Mouse (Mus musculus): ENCODE measurements around the gene Fam83e. TPM values are rescaled to one million over a fixed set of nuclear protein-coding genes. Genes with fewer than 3 reads are reported as not detected.

Gene Fam83e
- polyA plus RNA-seq, 1 experiment from 2014 or later, result 1.0 TPM

GRCm38 (mm10) chr7:45718331-45718730 lies 2.7 kb upstream of the Fam83e start:
- Histone ChIP-seq H3K9ac (peak overlapping the region; percentile 91), H3K9me3 (replicated peaks) (no peaks in the 10 kb centered on the region), H3K4me3 (peak overlapping the region; percentile 87), H3K27me3 (no peaks in the 10 kb centered on the region), H3K4me1 (peaks cover 55% of the 10 kb centered on the region), H3K36me3 (peaks cover 44% of the 10 kb centered on the region), H3K27ac (peak overlapping the region; percentile 90), H3K4me2 (replicated peaks) (peak overlapping the region; percentile 89)
- ATAC-seq (ENCODE audit: low FRiP score), result no peak
- under 1% methylated on average over 20 of the region's 20 CpGs for WGBS

- peaks cover 49% of the 10 kb centered on the region for H3K36me3 ChIP-seq
- peak overlapping the region; percentile 89 for H3K4me2 ChIP-seq (replicated peaks)
- no peak for ATAC-seq (ENCODE audit: low FRiP score)
- H3K4me1 ChIP-seq, result peaks cover 51% of the 10 kb centered on the region
- 81% methylated on average over 10 of the region's 10 CpGs for WGBS
- H3K9me3 ChIP-seq (replicated peaks), result no peaks in the 10 kb centered on the region
- H3K27me3 ChIP-seq, result no peaks in the 10 kb centered on the region
- H3K4me3 ChIP-seq, result peak overlapping the region; percentile 87
- H3K9ac ChIP-seq, result peak overlapping the region; percentile 91
- no peak overlapping the region for H3K27ac ChIP-seq
These were observed 1.8 kb upstream of the Fam83e start for GRCm38 (mm10) chr7:45719180-45719579.

GRCm38 (mm10) chr7:45719738-45720412 lies 1.1 kb upstream of the Fam83e start:
- ATAC-seq (ENCODE audit: low FRiP score), result no peak
- Histone ChIP-seq H3K9me3 (replicated peaks) (no peaks in the 10 kb centered on the region), H3K27me3 (no peaks in the 10 kb centered on the region), H3K27ac (no peak overlapping the region), H3K9ac (peak overlapping the region; percentile 91; the same call in 1 of the 2 replicates), H3K4me3 (peak overlapping the region; percentile 87; the same call in 1 of the 2 replicates), H3K4me2 (replicated peaks) (peak overlapping the region; percentile 89; the same call in 1 of the 2 replicates), H3K4me1 (peaks cover 44% of the 10 kb centered on the region), H3K36me3 (peaks cover 56% of the 10 kb centered on the region)
- 91% methylated on average over 16 of the region's 16 CpGs for WGBS

- Histone ChIP-seq H3K4me1 (peaks cover 35% of the 10 kb centered on the region), H3K36me3 (peaks cover 70% of the 10 kb centered on the region), H3K4me2 (replicated peaks) (no peak overlapping the region), H3K27me3 (no peaks in the 10 kb centered on the region), H3K9me3 (replicated peaks) (no peaks in the 10 kb centered on the region), H3K4me3 (no peak overlapping the region), H3K9ac (no peak overlapping the region), H3K27ac (no peak overlapping the region)
- ATAC-seq (ENCODE audit: low FRiP score), result no peak
- 85% methylated on average over 7 of the region's 7 CpGs for WGBS
These were observed 191 bp downstream of the Fam83e start for GRCm38 (mm10) chr7:45721234-45721571.

- ATAC-seq (ENCODE audit: low FRiP score), result no peak
- Histone ChIP-seq H3K36me3 (peaks cover 76% of the 10 kb centered on the region), H3K4me1 (peaks cover 29% of the 10 kb centered on the region), H3K4me3 (no peak overlapping the region), H3K27ac (no peak overlapping the region), H3K9ac (peak overlapping the region; percentile 4; the same call in 1 of the 2 replicates), H3K9me3 (replicated peaks) (no peaks in the 10 kb centered on the region), H3K4me2 (replicated peaks) (no peak overlapping the region), H3K27me3 (no peaks in the 10 kb centered on the region)
- WGBS, result 61% methylated on average over 13 of the region's 13 CpGs
These were observed 783 bp downstream of the Fam83e start for GRCm38 (mm10) chr7:45721642-45722347.

GRCm38 (mm10) chr7:45722348-45722713 lies 1.3 kb downstream of the Fam83e start:
- Histone ChIP-seq H3K9me3 (replicated peaks) (no peaks in the 10 kb centered on the region), H3K9ac (peak overlapping the region; percentile 4; the same call in 1 of the 2 replicates), H3K4me1 (peaks cover 24% of the 10 kb centered on the region), H3K27ac (no peak overlapping the region), H3K27me3 (no peaks in the 10 kb centered on the region), H3K4me2 (replicated peaks) (no peak overlapping the region), H3K36me3 (peaks cover 79% of the 10 kb centered on the region), H3K4me3 (no peak overlapping the region)
- no peak for ATAC-seq (ENCODE audit: low FRiP score)
- 87% methylated on average over 13 of the region's 13 CpGs for whole genome bisulfite sequencing

- Histone ChIP-seq H3K27ac (no peak overlapping the region), H3K9ac (no peak overlapping the region), H3K4me3 (no peak overlapping the region), H3K4me1 (peaks cover 24% of the 10 kb centered on the region), H3K27me3 (no peaks in the 10 kb centered on the region), H3K4me2 (replicated peaks) (no peak overlapping the region), H3K9me3 (replicated peaks) (no peaks in the 10 kb centered on the region), H3K36me3 (peaks cover 79% of the 10 kb centered on the region)
- no peak for ATAC-seq (ENCODE audit: low FRiP score)
- WGBS, result 89% methylated on average over 4 of the region's 4 CpGs
These were observed 2.3 kb downstream of the Fam83e start for GRCm38 (mm10) chr7:45723301-45723700.

- Histone ChIP-seq H3K27ac (no peak overlapping the region), H3K36me3 (peaks cover 83% of the 10 kb centered on the region), H3K9me3 (replicated peaks) (no peaks in the 10 kb centered on the region), H3K4me1 (peaks cover 21% of the 10 kb centered on the region), H3K9ac (no peak overlapping the region), H3K4me3 (no peak overlapping the region), H3K4me2 (replicated peaks) (no peak overlapping the region), H3K27me3 (no peaks in the 10 kb centered on the region)
- 93% methylated on average over 14 of the region's 14 CpGs for WGBS
- no peak for ATAC-seq (ENCODE audit: low FRiP score)
These were observed 2.8 kb downstream of the Fam83e start for GRCm38 (mm10) chr7:45723781-45724180.

GRCm38 (mm10) chr7:45725151-45725550 lies 4.1 kb downstream of the Fam83e start:
- Histone ChIP-seq H3K9me3 (replicated peaks) (no peaks in the 10 kb centered on the region), H3K4me2 (replicated peaks) (no peak overlapping the region), H3K4me3 (no peak overlapping the region), H3K36me3 (peaks cover 76% of the 10 kb centered on the region), H3K4me1 (0 out of 2 replicates have a peak, but pooled peaks cover 8% of the 10 kb centered on the region), H3K27me3 (no peaks in the 10 kb centered on the region), H3K27ac (no peak overlapping the region), H3K9ac (no peak overlapping the region)
- no peak for ATAC-seq (ENCODE audit: low FRiP score)
- WGBS, result 89% methylated on average over 9 of the region's 9 CpGs

- H3K27me3 ChIP-seq, result no peaks in the 10 kb centered on the region
- H3K9ac ChIP-seq, result no peak within 1 kb of the TSS
These were observed 4.7 kb downstream of the Fam83e start, which contains the start of gene Spaca4 for GRCm38 (mm10) chr7:45725713-45726112. Gene Spaca4, minus strand, starts transcription at chr7:45725813.

GRCm38 (mm10) chr7:45726419-45726818 lies 5.4 kb downstream of the Fam83e start:
- no peaks in the 10 kb centered on the region for H3K9me3 ChIP-seq (replicated peaks)
- no peaks in the 10 kb centered on the region for H3K27me3 ChIP-seq
- H3K4me2 ChIP-seq (replicated peaks), result no peak overlapping the region
- ATAC-seq (ENCODE audit: low FRiP score), result no peak
- WGBS, result 95% methylated on average over 10 of the region's 10 CpGs
- H3K36me3 ChIP-seq, result peaks cover 64% of the 10 kb centered on the region
- no peak overlapping the region for H3K9ac ChIP-seq
- peaks cover 12% of the 10 kb centered on the region for H3K4me1 ChIP-seq
- no peak overlapping the region for H3K4me3 ChIP-seq
- no peak overlapping the region for H3K27ac ChIP-seq

More at GRCm38 (mm10) chr7:45725713-45726112, 4.7 kb downstream of the Fam83e start, which contains the start of gene Spaca4:
- H3K4me1 ChIP-seq, result peaks cover 12% of the 10 kb centered on the region; the same call in 1 of the 2 replicates
- ATAC-seq (ENCODE audit: low FRiP score), result no peak
- H3K4me3 ChIP-seq, result no peak within 1 kb of the TSS
- H3K36me3 ChIP-seq, result peaks cover 71% of the 10 kb centered on the region
- H3K9me3 ChIP-seq (replicated peaks), result no peaks in the 10 kb centered on the region
- H3K4me2 ChIP-seq (replicated peaks), result no peak within 1 kb of the TSS
- 92% methylated on average over 11 of the region's 11 CpGs for WGBS
- H3K27ac ChIP-seq, result no peak within 1 kb of the TSS

GRCm38 (mm10) chr7:45727625-45728024 lies 6.6 kb downstream of the Fam83e start:
- Histone ChIP-seq H3K9me3 (replicated peaks) (no peaks in the 10 kb centered on the region), H3K4me2 (replicated peaks) (no peak overlapping the region), H3K4me1 (peaks cover 10% of the 10 kb centered on the region), H3K27ac (no peak overlapping the region), H3K27me3 (no peaks in the 10 kb centered on the region), H3K4me3 (no peak overlapping the region), H3K9ac (no peak overlapping the region), H3K36me3 (peaks cover 52% of the 10 kb centered on the region)
- no peak for ATAC-seq (ENCODE audit: low FRiP score)
- WGBS, result 88% methylated on average over 3 of the region's 3 CpGs
